8 mouse cellular contexts compared by ENCODE assay signal in the genomic region with DNA sequence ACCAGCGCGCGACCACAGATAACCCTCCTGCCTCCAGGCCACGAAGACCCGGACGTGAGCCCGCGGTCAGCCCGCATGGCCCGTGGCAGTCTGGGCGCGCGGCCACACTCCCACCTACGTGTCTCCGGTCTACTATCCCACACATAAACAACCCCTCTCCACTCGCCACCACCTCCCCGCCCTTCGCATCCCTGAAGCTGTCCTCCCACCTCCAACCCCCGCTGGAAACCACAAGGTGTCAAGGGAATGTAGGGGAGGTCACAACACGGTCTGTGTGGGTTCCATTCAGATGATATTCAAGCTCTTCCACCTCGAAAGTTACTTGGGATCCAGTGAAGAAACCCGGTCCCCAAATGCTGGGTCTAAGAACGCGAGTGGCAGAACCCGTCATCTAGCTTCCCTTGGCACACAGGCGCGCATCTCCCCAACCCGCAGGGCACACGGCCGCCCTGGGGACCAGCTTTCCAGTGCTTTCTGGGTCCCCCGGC. TPM values are rescaled to one million over a fixed set of nuclear protein-coding genes. Genes with fewer than 3 reads are reported as not detected.
DNase-seq lines count a peak whose midpoint lies in the region; ATAC-seq and TF ChIP-seq lines count a peak whose summit lies in the region.

No protein-coding gene starts in this region.

- H3K4me3 ChIP-seq in ES-E14 (ENCODE audit: insufficient read depth in 1 of 2, low read depth in 1 of 2, low read length in 2 of 2, poor library complexity in 1 of 2, severe bottlenecking in 1 of 2), result peak overlapping the region; percentile 69 to 79; a peak in 3 of 4 replicates
- H3K4me3 ChIP-seq in embryonic facial prominence, embryonic 10.5 days, result peak overlapping the region; percentile 86
- peak overlapping the region; percentile 54 for H3K4me3 ChIP-seq in liver, embryonic 13.5 days (replicated peaks)

- peak; percentile 91 for DNase-seq in heart, adult 11 months
- no peak for DNase-seq in heart, adult 9 months (ENCODE audit: low spot score in 2 of 2)
- DNase-seq in ES-E14 (ENCODE audit: low read depth, low spot score), result peak; percentile 16
- DNase-seq in embryonic facial prominence, embryonic 10.5 days (ENCODE audit: low spot score), result peak; percentile 61
- DNase-seq in heart, postnatal 10 days, result peak; percentile 15 to 21
- DNase-seq in liver, embryonic 13.5 days, result no peak
- DNase-seq in right cerebral cortex, adult 18-20 months, result peak; percentile 52

- no peaks in the 10 kb centered on the region for H3K9me3 ChIP-seq in ES-E14 (ENCODE audit: control insufficient read depth, insufficient read depth, low read depth, low read length)
- no peaks in the 10 kb centered on the region for H3K9me3 ChIP-seq in embryonic facial prominence, embryonic 10.5 days
- H3K9me3 ChIP-seq in liver, embryonic 13.5 days (replicated peaks), result no peaks in the 10 kb centered on the region

- peaks cover 0 to 5% of the 10 kb centered on the region in 2 experiments; a peak in 1 of 4 replicates for H3K4me1 ChIP-seq in ES-E14 (ENCODE audit: control insufficient read depth in 2 of 2, insufficient read depth in 2 of 2, low read length in 2 of 2, poor library complexity in 1 of 2)
- H3K4me1 ChIP-seq in embryonic facial prominence, embryonic 10.5 days, result peaks cover 31% of the 10 kb centered on the region
- H3K4me1 ChIP-seq in liver, embryonic 13.5 days (replicated peaks), result peaks cover 7% of the 10 kb centered on the region

- H3K27me3 ChIP-seq in embryonic facial prominence, embryonic 10.5 days (replicated peaks; ENCODE audit: low read depth, poor library complexity, severe bottlenecking), result peaks cover 66% of the 10 kb centered on the region
- peaks cover 72% of the 10 kb centered on the region for H3K27me3 ChIP-seq in liver, embryonic 13.5 days

- in situ Hi-C loops in ES-E14 (cut with MboI; ENCODE audit: low sequenced_read_pairs in 2 of 2, unreplicated experiment in 2 of 2), result no loop called here

- H3K4me2 ChIP-seq in liver, embryonic 13.5 days, result peak overlapping the region; percentile 69

- no peak overlapping the region for H3K27ac ChIP-seq in ES-E14 (ENCODE audit: insufficient read depth, low read depth, low read length, poor library complexity, severe bottlenecking)
- peak overlapping the region; percentile 90; the same call in 1 of the 2 replicates for H3K27ac ChIP-seq in embryonic facial prominence, embryonic 10.5 days (replicated peaks)
- no peak overlapping the region for H3K27ac ChIP-seq in liver, embryonic 13.5 days

- under 1% methylated on average over 31 of the region's 31 CpGs for WGBS in embryonic facial prominence, embryonic 10.5 days
- 3% methylated on average over 31 of the region's 31 CpGs for WGBS in liver, embryonic 13.5 days (ENCODE audit: insufficient replicate concordance)

- no peak for ATAC-seq in liver, embryonic 13.5 days (ENCODE audit: low read depth)
- ATAC-seq in granulocyte monocyte progenitor cell, adult 5-6 weeks (replicated peaks; ENCODE audit: poor library complexity, severe bottlenecking), result no peak

- no peak overlapping the region for H3K9ac ChIP-seq in ES-E14 (ENCODE audit: insufficient read depth, low read depth, low read length, poor library complexity, severe bottlenecking)
- no peak overlapping the region for H3K9ac ChIP-seq in liver, embryonic 13.5 days

- intact Hi-C loops in heart, postnatal 10 days (cut with DNase I), result loop anchor here (5.0 kb wide), 1 partner anchor 232 kb away; no protein-coding TSS in a partner anchor

- no peaks in the 10 kb centered on the region for H3K36me3 ChIP-seq in ES-E14 (ENCODE audit: control insufficient read depth, insufficient read depth, low read length, poor library complexity, severe bottlenecking)
- H3K36me3 ChIP-seq in embryonic facial prominence, embryonic 10.5 days (replicated peaks), result no peaks in the 10 kb centered on the region
- no peaks in the 10 kb centered on the region for H3K36me3 ChIP-seq in liver, embryonic 13.5 days

TF ChIP-seq in ES-E14, 5 proteins besides CTCF, POLR2A, EP300 and RAD21:
- no peak for TF ChIP-seq HCFC1 (IDR thresholded peaks at IDR 0.05; ENCODE audit: borderline replicate concordance, insufficient read depth, low read length)
- TF ChIP-seq ZC3H11A (IDR thresholded peaks at IDR 0.05; ENCODE audit: borderline replicate concordance, low read depth, low read length), result no peak
- no peak for TF ChIP-seq CHD2 (IDR thresholded peaks at IDR 0.05; ENCODE audit: low read depth, low read length)
- TF ChIP-seq ZNF384 (IDR thresholded peaks at IDR 0.05; ENCODE audit: low read depth, low read length), result no peak
- no peak for TF ChIP-seq MAFK (IDR thresholded peaks at IDR 0.05; ENCODE audit: insufficient read depth, low read depth, low read length)

RNA-seq across cellular contexts. Expression of gene Klhl29, which starts 1.2 kb away (rescaled TPM):
- total RNA-seq in ES-E14 (2012; rRNA removed), result 0.22 and 0.26 TPM in 2 replicates
- 1.00 and 1.2 TPM in 2 replicates for polyA plus RNA-seq in embryonic facial prominence, embryonic 10.5 days (2016; fragmentation: Nextera tagmentation; extraction: Ambion mirVana)
- 1 to 10 TPM in 1 of 2 experiments, under 1 TPM in 1; 0.96 to 1.1 TPM for total RNA-seq in heart, postnatal 10 days (2021)
- polyA plus RNA-seq in liver, embryonic 13.5 days (2015; fragmentation: Nextera tagmentation; extraction: Ambion mirVana), result 0.05 TPM in 2 replicates
- total RNA-seq in granulocyte monocyte progenitor cell, adult 5-6 weeks (2014; fragmentation: Nextera tagmentation), result not detected in 2 replicates
- total RNA-seq in granulocyte monocyte progenitor cell, adult 5-6 weeks (2017), result not detected in 2 replicates

Comparison
In these comparisons a context has a peak if more than half of its experiments do, and no peak if none do; other contexts are left out.
1. DNase-seq: peak in heart, adult 11 months (single experiment), ES-E14 (single experiment), embryonic facial prominence, embryonic 10.5 days (single experiment), heart, postnatal 10 days (2 of 2) and right cerebral cortex, adult 18-20 months (single experiment); none in heart, adult 9 months (0 of 2) and liver, embryonic 13.5 days (single experiment).
2. Peak in every context shown above with its lines, with median percentiles within 50 percentile points of each other: H3K4me3 ChIP-seq.